ENCODE assay signal across 8 mouse cellular contexts in genomic region chr7:135768592-135768991, GRCm38 (mm10). TPM values are rescaled to one million over a fixed set of nuclear protein-coding genes. Genes with fewer than 3 reads are reported as not detected.
DNase-seq lines count a peak whose midpoint lies in the region; ATAC-seq and TF ChIP-seq lines count a peak whose summit lies in the region.

No protein-coding gene starts in this region.

- no peaks in the 10 kb centered on the region for H3K4me1 ChIP-seq in midbrain, embryonic 11.5 days (ENCODE audit: control insufficient read depth, insufficient read depth, low read length)
- peaks cover 7% of the 10 kb centered on the region for H3K4me1 ChIP-seq in midbrain, embryonic 15.5 days
- H3K4me1 ChIP-seq in kidney, postnatal 0 days (replicated peaks; ENCODE audit: insufficient read depth, low read length): no peaks in the 10 kb centered on the region
- H3K4me1 ChIP-seq in liver, embryonic 13.5 days (replicated peaks): no peaks in the 10 kb centered on the region
- H3K4me1 ChIP-seq in olfactory bulb, adult 2 months (ENCODE audit: control insufficient read depth, insufficient read depth, low read length): no peaks in the 10 kb centered on the region

- no peaks in the 10 kb centered on the region for H3K9me3 ChIP-seq in midbrain, embryonic 11.5 days (ENCODE audit: control insufficient read depth, low read length)
- H3K9me3 ChIP-seq in midbrain, embryonic 15.5 days: no peaks in the 10 kb centered on the region
- no peaks in the 10 kb centered on the region for H3K9me3 ChIP-seq in kidney, postnatal 0 days (replicated peaks; ENCODE audit: low read length)
- no peaks in the 10 kb centered on the region for H3K9me3 ChIP-seq in liver, embryonic 13.5 days (replicated peaks)

- no peak for ATAC-seq in midbrain, embryonic 11.5 days (ENCODE audit: low FRiP score)
- ATAC-seq in midbrain, embryonic 15.5 days (replicated peaks): no peak
- ATAC-seq in common myeloid progenitor, adult 5-6 weeks (replicated peaks; ENCODE audit: low read depth, poor library complexity, severe bottlenecking): peak; percentile 95
- ATAC-seq in kidney, postnatal 0 days (replicated peaks; ENCODE audit: low FRiP score, low read depth): no peak; the same call in 1 of the 2 replicates
- no peak for ATAC-seq in liver, embryonic 13.5 days (ENCODE audit: low read depth)

- no peaks in the 10 kb centered on the region for H3K27me3 ChIP-seq in midbrain, embryonic 11.5 days (ENCODE audit: control insufficient read depth, insufficient read depth, low read length)
- H3K27me3 ChIP-seq in midbrain, embryonic 15.5 days (replicated peaks): no peaks in the 10 kb centered on the region
- no peaks in the 10 kb centered on the region for H3K27me3 ChIP-seq in kidney, postnatal 0 days (ENCODE audit: insufficient read depth, low read length)
- H3K27me3 ChIP-seq in liver, embryonic 13.5 days: no peaks in the 10 kb centered on the region

- WGBS in midbrain, embryonic 11.5 days: 14% methylated on average over 3 of the region's 3 CpGs
- 9% methylated on average over 3 of the region's 3 CpGs for WGBS in midbrain, embryonic 15.5 days
- 11% methylated on average over 3 of the region's 3 CpGs for WGBS in kidney, postnatal 0 days
- WGBS in liver, embryonic 13.5 days (ENCODE audit: insufficient replicate concordance): 2% methylated on average over 3 of the region's 3 CpGs
- WGBS in olfactory bulb, adult 2 months: 7% methylated on average over 3 of the region's 3 CpGs

- peak; percentile 97 for DNase-seq in midbrain, embryonic 11.5 days (ENCODE audit: low spot score, missing footprints)
- DNase-seq in gastrocnemius, postnatal 10 days: peak; percentile 94
- DNase-seq in kidney, postnatal 0 days (ENCODE audit: low spot score): peak; percentile 93
- peak; percentile 37 for DNase-seq in liver, embryonic 13.5 days
- peak; percentile 79 for DNase-seq in testis, postnatal 14 days (ENCODE audit: low spot score)

- H3K4me2 ChIP-seq in midbrain, embryonic 11.5 days: no peak overlapping the region
- no peak overlapping the region for H3K4me2 ChIP-seq in midbrain, embryonic 15.5 days
- no peak overlapping the region for H3K4me2 ChIP-seq in kidney, postnatal 0 days (ENCODE audit: low read length)
- no peak overlapping the region for H3K4me2 ChIP-seq in liver, embryonic 13.5 days

- peak; percentile 90 for TF ChIP-seq CTCF in kidney, postnatal 0 days (IDR thresholded peaks at IDR 0.05; ENCODE audit: low read depth)
- peak; percentile 64 for TF ChIP-seq CTCF in olfactory bulb, adult 2 months (IDR thresholded peaks at IDR 0.05; ENCODE audit: insufficient read depth, low read depth, low read length)

- no peaks in the 10 kb centered on the region for H3K36me3 ChIP-seq in midbrain, embryonic 11.5 days (ENCODE audit: control insufficient read depth, insufficient read depth, low read length)
- H3K36me3 ChIP-seq in midbrain, embryonic 15.5 days (replicated peaks): no peaks in the 10 kb centered on the region
- no peaks in the 10 kb centered on the region for H3K36me3 ChIP-seq in kidney, postnatal 0 days (ENCODE audit: insufficient read depth, low read length)
- H3K36me3 ChIP-seq in liver, embryonic 13.5 days: no peaks in the 10 kb centered on the region

- no peak overlapping the region for H3K27ac ChIP-seq in midbrain, embryonic 11.5 days (ENCODE audit: low read depth, low read length)
- H3K27ac ChIP-seq in midbrain, embryonic 15.5 days: no peak overlapping the region
- H3K27ac ChIP-seq in kidney, postnatal 0 days: no peak overlapping the region
- H3K27ac ChIP-seq in liver, embryonic 13.5 days: no peak overlapping the region
- no peak overlapping the region for H3K27ac ChIP-seq in olfactory bulb, adult 2 months (ENCODE audit: insufficient read depth, low read depth, low read length)

- no peak overlapping the region for H3K4me3 ChIP-seq in midbrain, embryonic 11.5 days (ENCODE audit: low read depth, low read length)
- no peak overlapping the region for H3K4me3 ChIP-seq in midbrain, embryonic 15.5 days
- H3K4me3 ChIP-seq in kidney, postnatal 0 days (replicated peaks; ENCODE audit: low read depth, low read length): no peak overlapping the region
- no peak overlapping the region for H3K4me3 ChIP-seq in liver, embryonic 13.5 days (replicated peaks)
- H3K4me3 ChIP-seq in olfactory bulb, adult 2 months (ENCODE audit: insufficient read depth, low read depth, low read length): no peak overlapping the region

- TF ChIP-seq POLR2A in olfactory bulb, adult 2 months (IDR thresholded peaks at IDR 0.05; ENCODE audit: insufficient read depth, low read depth, low read length): no peak

- no peak overlapping the region for H3K9ac ChIP-seq in midbrain, embryonic 11.5 days (ENCODE audit: low read length)
- no peak overlapping the region for H3K9ac ChIP-seq in midbrain, embryonic 15.5 days
- no peak overlapping the region for H3K9ac ChIP-seq in kidney, postnatal 0 days (ENCODE audit: low read depth, low read length)
- no peak overlapping the region for H3K9ac ChIP-seq in liver, embryonic 13.5 days

RNA-seq across cellular contexts. Expression of gene Mki67, which starts 52.4 kb away (rescaled TPM):
- polyA plus RNA-seq in midbrain, embryonic 11.5 days (2014; fragmentation: Nextera tagmentation; extraction: Ambion mirVana): 62.2 and 64.4 TPM in 2 replicates
- 6.0 and 6.5 TPM in 2 replicates for polyA plus RNA-seq in midbrain, embryonic 15.5 days (2015; fragmentation: Nextera tagmentation; extraction: Ambion mirVana)
- total RNA-seq in common myeloid progenitor, adult 5-6 weeks (2017): 396 and 444 TPM in 2 replicates
- total RNA-seq in gastrocnemius, postnatal 10 days (2021): 10 to 100 TPM; 28.0 to 37.0 TPM
- 15.4 and 15.6 TPM in 2 replicates for polyA plus RNA-seq in kidney, postnatal 0 days (2015; fragmentation: Nextera tagmentation; extraction: Ambion mirVana)
- polyA plus RNA-seq in liver, embryonic 13.5 days (2015; fragmentation: Nextera tagmentation; extraction: Ambion mirVana): 82.1 and 98.7 TPM in 2 replicates
- 75.6 and 140 TPM in 2 replicates for polyA plus RNA-seq in olfactory bulb, adult 2 months (2012; ENCODE audit: insufficient read depth, insufficient read length, low replicate concordance, missing spikeins)

Comparison
In these comparisons a context has a peak if more than half of its experiments do, and no peak if none do; other contexts are left out.
1. DNase-seq: peak in every context shown above with its lines; median percentile 97 in midbrain, embryonic 11.5 days; 94 in gastrocnemius, postnatal 10 days; 93 in kidney, postnatal 0 days; 79 in testis, postnatal 14 days; 37 in liver, embryonic 13.5 days.